Mouse (Mus musculus) hindbrain, embryonic 12.5 days (tissue): Measurements from ENCODE around the gene Cep63. TPM values are rescaled to one million over a fixed set of nuclear protein-coding genes. Genes with fewer than 3 reads are reported as not detected.
A peak's percentile ranks its signal among the peaks of the same experiment; 100 is the strongest.

ENCODE experiments used
- ATAC-seq: fragments of 200-750 bp; cut with Nextera tagmentation; 2 replicates; pipeline ENCODE4 v1.8.0; 2017; ENCODE audit warnings: moderate TSS enrichment; ENCODE audit not compliant: low FRiP score
- H3K27ac ChIP-seq: fragments of 300-500 bp; sonication (generic); 2 replicates; pipeline ENCODE4 v1.5.1; 2016; ENCODE audit warnings: mild to moderate bottlenecking
- H3K27me3 ChIP-seq: fragments of 300-500 bp; sonication (generic); 2 replicates; pipeline ENCODE4 v1.6.1; 2016; ENCODE audit warnings: mild to moderate bottlenecking
- H3K36me3 ChIP-seq: fragments of 300-500 bp; sonication (generic); 2 replicates; pipeline ENCODE4 v1.6.1; 2016; ENCODE audit warnings: mild to moderate bottlenecking
- H3K4me1 ChIP-seq: fragments of 300-500 bp; sonication (generic); 2 replicates; pipeline ENCODE4 v1.6.1; 2016
- H3K4me2 ChIP-seq: fragments of 300-500 bp; sonication (generic); replicated peaks from 2 replicates; pipeline ENCODE4 v1.6.1; 2016; ENCODE audit warnings: mild to moderate bottlenecking
- H3K4me3 ChIP-seq: fragments of 300-500 bp; sonication (generic); 2 replicates; pipeline ENCODE4 v1.5.1; 2016; ENCODE audit warnings: mild to moderate bottlenecking
- H3K9ac ChIP-seq: fragments of 300-500 bp; sonication (generic); 2 replicates; pipeline ENCODE4 v1.6.1; 2016; ENCODE audit warnings: mild to moderate bottlenecking, moderate library complexity
- H3K9me3 ChIP-seq: fragments of 300-500 bp; sonication (generic); replicated peaks from 2 replicates; pipeline ENCODE4 v1.6.1; 2016; ENCODE audit warnings: mild to moderate bottlenecking
- WGBS: fragments of 180-500 bp; shearing (Covaris S2); methylation state at CpG from one replicate; pipeline ENCODE4 v1.1.7; 2016; 5-methylcytosine and 5-hydroxymethylcytosine counted together
- polyA plus RNA-seq: library from polyadenylated mRNA; unstranded; fragments of >200 nt; fragmentation: Nextera tagmentation; extraction: Ambion mirVana; gene quantifications from 2 replicates; pipeline ENCODE4 v1.2.1, GENCODE M21; 2016

The Cep63 gene
- polyA plus RNA-seq, 1 experiment from 2014 or later: 56.9 TPM

- no peaks in the 10 kb centered on the region for H3K36me3 ChIP-seq
- no peak for ATAC-seq
- WGBS: 66% methylated on average over 20 of the region's 20 CpGs
- no peak overlapping the region; the same call in 1 of the 2 replicates for H3K4me2 ChIP-seq
- H3K27me3 ChIP-seq: peaks cover 5% of the 10 kb centered on the region
- H3K4me1 ChIP-seq: peaks cover 28% of the 10 kb centered on the region
- H3K9me3 ChIP-seq: no peaks in the 10 kb centered on the region
- H3K27ac ChIP-seq: no peak overlapping the region
- no peak overlapping the region for H3K9ac ChIP-seq
- H3K4me3 ChIP-seq: no peak overlapping the region
Observed at GRCm38 (mm10) chr9:102546256-102547027, 79.9 kb downstream of the Cep63 start.

GRCm38 (mm10) chr9:102545406-102546255 is 80.7 kb downstream of the Cep63 start:
- H3K36me3 ChIP-seq: no peaks in the 10 kb centered on the region
- peak overlapping the region; percentile 28 for H3K4me3 ChIP-seq
- H3K4me2 ChIP-seq: peak overlapping the region; percentile 61
- peak overlapping the region; percentile 55; the same call in 1 of the 2 replicates for H3K9ac ChIP-seq
- no peaks in the 10 kb centered on the region for H3K9me3 ChIP-seq
- H3K4me1 ChIP-seq: peaks cover 28% of the 10 kb centered on the region
- 22% methylated on average over 22 of the region's 22 CpGs for WGBS
- peak; percentile 17 for ATAC-seq
- H3K27ac ChIP-seq: peak overlapping the region; percentile 90
- peaks cover 5% of the 10 kb centered on the region for H3K27me3 ChIP-seq

GRCm38 (mm10) chr9:102544773-102545366 is 81.5 kb downstream of the Cep63 start:
- peak; percentile 68 for ATAC-seq
- Histone ChIP-seq H3K4me3 (peak overlapping the region; percentile 28), H3K9ac (peak overlapping the region; percentile 55), H3K4me2 (peak overlapping the region; percentile 61), H3K9me3 (no peaks in the 10 kb centered on the region), H3K27me3 (peaks cover 5% of the 10 kb centered on the region), H3K36me3 (no peaks in the 10 kb centered on the region), H3K27ac (peak overlapping the region; percentile 90), H3K4me1 (peaks cover 28% of the 10 kb centered on the region)
- 1% methylated on average over 26 of the region's 26 CpGs for WGBS

GRCm38 (mm10) chr9:102544116-102544772 is 82.1 kb downstream of the Cep63 start:
- peak overlapping the region; percentile 28 for H3K4me3 ChIP-seq
- H3K36me3 ChIP-seq: no peaks in the 10 kb centered on the region
- H3K4me1 ChIP-seq: peaks cover 28% of the 10 kb centered on the region
- WGBS: 8% methylated on average over 11 of the region's 11 CpGs
- peak overlapping the region; percentile 55 for H3K9ac ChIP-seq
- peak overlapping the region; percentile 61 for H3K4me2 ChIP-seq
- peaks cover 5% of the 10 kb centered on the region for H3K27me3 ChIP-seq
- H3K27ac ChIP-seq: peak overlapping the region; percentile 90
- ATAC-seq: peak; percentile 91
- no peaks in the 10 kb centered on the region for H3K9me3 ChIP-seq

- WGBS: 33% methylated on average over 2 of the region's 2 CpGs
- Histone ChIP-seq H3K36me3 (no peaks in the 10 kb centered on the region), H3K27ac (peak overlapping the region; percentile 90), H3K4me1 (peaks cover 28% of the 10 kb centered on the region), H3K9ac (0 out of 2 replicates have a peak overlapping the region, but pooled peaks have one; percentile 55), H3K27me3 (peaks cover 5% of the 10 kb centered on the region), H3K4me2 (peak overlapping the region; percentile 61), H3K9me3 (no peaks in the 10 kb centered on the region), H3K4me3 (no peak overlapping the region)
- peak; percentile 9; the same call in 1 of the 2 replicates for ATAC-seq
Observed at GRCm38 (mm10) chr9:102543761-102544115, 82.6 kb downstream of the Cep63 start.

- H3K27me3 ChIP-seq: no peaks in the 10 kb centered on the region; the same call in 1 of the 2 replicates
- H3K4me1 ChIP-seq: peaks cover 28% of the 10 kb centered on the region
- no peak for ATAC-seq
Observed at GRCm38 (mm10) chr9:102542540-102542939, 83.8 kb downstream of the Cep63 start.

GRCm38 (mm10) chr9:102541666-102542065 is 84.7 kb downstream of the Cep63 start:
- no peaks in the 10 kb centered on the region; the same call in 1 of the 2 replicates for H3K27me3 ChIP-seq
- H3K4me1 ChIP-seq: peaks cover 21% of the 10 kb centered on the region
- H3K9me3 ChIP-seq: no peaks in the 10 kb centered on the region
- no peak overlapping the region for H3K4me3 ChIP-seq
- H3K36me3 ChIP-seq: no peaks in the 10 kb centered on the region
- no peak overlapping the region for H3K9ac ChIP-seq
- no peak overlapping the region for H3K27ac ChIP-seq
- WGBS: 91% methylated on average over 10 of the region's 10 CpGs
- ATAC-seq: no peak
- no peak overlapping the region for H3K4me2 ChIP-seq

More at GRCm38 (mm10) chr9:102542540-102542939, 83.8 kb downstream of the Cep63 start:
- no peak overlapping the region for H3K4me2 ChIP-seq
- no peak overlapping the region for H3K27ac ChIP-seq
- no peak overlapping the region for H3K4me3 ChIP-seq
- no peak overlapping the region for H3K9ac ChIP-seq
- WGBS: 76% methylated on average over 8 of the region's 8 CpGs
- H3K36me3 ChIP-seq: no peaks in the 10 kb centered on the region
- no peaks in the 10 kb centered on the region for H3K9me3 ChIP-seq

- Histone ChIP-seq H3K36me3 (no peaks in the 10 kb centered on the region), H3K4me1 (peaks cover 15% of the 10 kb centered on the region), H3K27ac (no peak overlapping the region), H3K27me3 (no peaks in the 10 kb centered on the region; the same call in 1 of the 2 replicates), H3K9ac (no peak overlapping the region), H3K9me3 (no peaks in the 10 kb centered on the region), H3K4me3 (no peak overlapping the region), H3K4me2 (no peak overlapping the region)
- no peak for ATAC-seq
- 68% methylated on average over 7 of the region's 7 CpGs for WGBS
Observed at GRCm38 (mm10) chr9:102539699-102540098, 86.6 kb downstream of the Cep63 start.

- no peaks in the 10 kb centered on the region; the same call in 1 of the 2 replicates for H3K27me3 ChIP-seq
- no peak overlapping the region for H3K4me3 ChIP-seq
- H3K4me1 ChIP-seq: peaks cover under 1% of the 10 kb centered on the region; the same call in 1 of the 2 replicates
- no peaks in the 10 kb centered on the region for H3K9me3 ChIP-seq
- no peak for ATAC-seq
- H3K4me2 ChIP-seq: no peak overlapping the region
- H3K36me3 ChIP-seq: no peaks in the 10 kb centered on the region
- H3K27ac ChIP-seq: no peak overlapping the region
- H3K9ac ChIP-seq: no peak overlapping the region
- 87% methylated on average over 3 of the region's 4 CpGs for whole genome bisulfite sequencing
Observed at GRCm38 (mm10) chr9:102536968-102537367, 89.4 kb downstream of the Cep63 start.
